Mouse (Mus musculus) CD4-positive helper T cell, adult 2 months (primary cell): ENCODE results near the gene Tnfrsf9.
"Not testable (repeated sequence)": the region's sequence is repeated elsewhere in the genome, so short reads cannot be mapped to it uniquely, and the experiment has no call there.

Experiments used
- DNase-seq: peaks from one replicate; pipeline ENCODE4 v3.0.0-alpha.2; 2012; ENCODE audit warnings: low read depth, missing footprints, low spot score

Tnfrsf9 gene

DNA sequence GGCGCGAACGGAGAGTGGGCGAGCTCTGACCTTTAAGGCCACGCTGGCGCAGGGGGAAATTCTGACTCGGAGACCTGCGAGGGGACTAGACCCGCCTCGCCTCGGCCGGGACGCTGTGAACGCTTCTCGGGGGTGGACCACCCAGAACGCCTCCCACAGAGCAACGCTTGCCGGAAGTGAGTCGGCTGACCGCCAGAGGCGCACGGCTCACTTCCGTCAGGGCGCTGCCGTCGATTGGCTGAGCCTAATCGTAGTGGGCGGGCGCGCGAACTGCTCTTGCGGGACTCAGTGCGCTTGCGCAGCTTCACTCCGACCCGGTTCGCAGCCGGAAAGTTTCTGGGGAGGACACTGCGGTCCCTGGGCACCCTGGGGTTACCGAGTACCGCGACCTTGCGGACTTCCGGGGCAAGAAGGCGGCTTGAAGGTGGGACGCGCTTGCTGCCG lies at the start of gene Tnfrsf9, which contains the start of gene Park7:
Tnfrsf9 (plus strand) TSS at position 273 of the 444 bp plus-strand sequence.
Park7 (minus strand) TSS at position 148 of the 444 bp plus-strand sequence.
- peak; percentile 98 for DNase-seq

DNA sequence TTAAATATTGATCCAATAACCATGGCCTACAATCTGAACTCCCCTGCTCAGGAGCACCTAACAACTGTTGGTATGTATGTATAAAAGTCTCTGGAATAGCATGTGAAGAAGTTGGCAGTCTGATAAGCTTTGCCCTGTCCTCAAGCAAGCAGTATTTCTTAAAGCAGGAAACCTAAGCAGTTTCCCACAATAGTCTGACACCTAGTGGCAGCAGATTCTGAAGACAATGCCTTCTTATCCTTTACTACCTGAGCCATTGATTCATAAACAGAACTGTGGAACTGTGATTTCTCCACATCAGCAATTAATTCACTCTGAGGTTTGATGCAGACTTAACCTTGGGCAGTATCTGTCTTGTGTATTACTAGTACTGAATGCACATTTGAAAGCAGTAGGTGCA lies 49.0 kb upstream of the Tnfrsf9 start:
- DNase-seq = peak; percentile 47

DNA sequence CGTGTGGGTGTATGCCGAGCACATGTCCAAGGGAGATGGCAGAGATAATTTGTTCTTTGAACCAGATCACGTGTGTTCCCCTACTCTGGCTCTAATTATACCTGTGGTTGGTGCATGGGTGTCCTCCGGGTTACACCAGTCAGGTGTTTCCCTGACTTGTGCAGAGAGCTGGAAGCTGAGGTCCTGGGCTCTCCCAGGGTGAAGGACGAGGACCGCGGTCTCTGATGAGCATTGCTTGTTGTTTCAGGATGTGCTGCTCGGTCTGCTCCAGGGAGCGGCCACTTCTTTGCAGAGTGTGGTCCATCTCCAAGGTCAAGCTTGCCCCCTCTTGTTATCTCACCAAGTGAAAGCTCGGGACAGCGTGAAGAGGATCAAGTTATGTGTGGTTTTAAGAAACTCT lies 48.3 kb upstream of the Tnfrsf9 start:
- DNase-seq = no peak

DNA sequence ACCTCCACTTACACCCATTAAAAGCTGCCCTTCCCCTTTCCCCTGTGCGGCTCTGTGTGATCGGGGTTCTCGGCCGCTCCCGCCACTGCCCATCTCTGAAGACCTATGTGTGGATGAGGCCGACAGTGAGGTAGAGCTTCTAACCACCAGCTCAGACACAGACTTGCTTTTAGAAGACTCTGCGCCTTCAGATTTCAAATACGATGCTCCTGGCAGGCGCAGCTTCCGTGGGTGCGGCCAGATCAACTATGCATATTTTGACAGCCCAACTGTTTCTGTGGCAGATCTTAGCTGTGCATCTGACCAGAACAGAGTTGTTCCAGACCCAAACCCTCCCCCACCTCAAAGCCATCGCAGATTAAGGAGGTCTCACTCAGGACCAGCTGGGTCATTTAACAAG lies 47.9 kb upstream of the Tnfrsf9 start:
- no peak for DNase-seq

DNA sequence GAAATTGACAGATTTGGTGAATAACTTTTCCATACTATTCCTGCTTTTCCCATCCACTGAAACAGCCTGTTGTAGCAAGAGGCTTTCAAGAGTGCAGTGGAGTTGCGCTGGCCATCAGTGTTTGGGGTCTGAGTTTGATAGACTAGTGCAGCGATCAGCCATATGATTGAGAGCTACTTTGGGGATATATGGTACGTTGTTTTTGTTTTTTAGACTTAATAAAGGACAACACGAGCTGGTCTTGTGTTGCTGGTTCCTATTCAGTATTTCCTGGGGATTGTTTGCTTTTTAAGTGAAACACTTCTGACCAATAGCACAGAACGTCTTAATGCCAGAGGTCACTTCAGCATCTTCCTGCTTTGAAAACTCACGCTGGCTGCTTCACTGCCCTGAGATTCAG lies 46.2 kb upstream of the Tnfrsf9 start:
- no peak for DNase-seq

DNA sequence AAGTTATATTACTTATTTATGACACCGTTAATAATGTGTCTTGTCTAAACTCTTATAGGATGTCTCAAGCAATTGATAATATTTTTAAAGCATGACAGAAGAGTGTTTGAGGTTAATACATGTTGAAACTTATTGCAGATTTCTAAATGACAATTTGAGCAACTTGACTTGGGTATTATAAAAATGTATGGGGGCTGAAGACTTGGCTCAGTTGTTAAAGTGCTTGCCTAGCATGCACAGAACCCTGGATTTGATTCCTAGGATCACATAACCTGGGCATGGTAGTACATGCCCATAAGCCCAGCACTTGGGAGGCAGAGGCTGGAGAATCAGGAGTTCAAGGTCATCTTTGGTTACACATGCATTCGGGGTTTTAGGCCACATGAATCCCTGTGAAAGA lies 45.5 kb upstream of the Tnfrsf9 start:
- DNase-seq = no peak

DNA sequence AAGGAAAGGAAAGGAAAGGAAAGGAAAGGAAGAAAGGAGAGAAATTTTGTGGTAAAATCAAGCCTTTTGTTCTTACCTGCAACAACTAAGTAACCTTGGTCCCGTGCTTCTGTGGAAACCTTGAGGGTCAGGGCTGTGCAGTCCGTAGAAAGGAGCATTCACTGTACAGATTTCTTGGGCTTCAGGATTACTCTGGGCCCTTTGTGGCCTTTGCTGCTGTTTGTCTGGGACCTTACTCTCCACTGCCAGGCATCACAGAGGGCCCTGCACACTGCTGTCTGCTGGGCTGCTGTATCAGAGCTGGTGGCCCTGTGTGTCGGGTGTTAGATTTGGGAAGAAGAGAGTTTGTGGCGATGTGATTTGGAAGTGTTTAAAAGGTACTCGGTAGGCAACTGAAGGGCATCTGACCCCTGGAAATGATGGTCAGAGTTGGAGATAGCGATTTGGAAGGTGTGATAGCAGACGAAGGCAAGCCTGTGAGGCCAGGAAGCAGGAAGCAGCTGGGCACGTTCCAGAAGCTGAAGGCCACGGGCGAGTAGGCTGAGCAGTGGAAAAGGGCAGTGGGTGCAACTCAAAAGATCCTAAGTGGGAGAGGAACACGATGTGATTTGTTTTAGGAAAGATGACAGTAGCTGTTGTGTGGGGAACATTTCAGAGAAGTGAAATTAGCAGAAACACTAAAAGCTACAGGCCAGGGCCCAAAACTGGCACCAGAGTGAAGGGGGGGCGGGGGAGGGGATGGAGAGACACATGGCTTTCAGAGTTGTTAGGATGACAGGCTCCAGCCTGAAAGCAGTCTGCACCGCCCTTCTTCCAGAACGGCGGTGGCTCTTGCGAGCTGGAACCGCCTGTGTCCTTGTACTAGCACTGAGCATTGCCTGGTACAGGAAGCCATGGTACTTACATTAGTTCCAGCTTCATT lies 44.8 kb upstream of the Tnfrsf9 start:
- DNase-seq = no peak

DNA sequence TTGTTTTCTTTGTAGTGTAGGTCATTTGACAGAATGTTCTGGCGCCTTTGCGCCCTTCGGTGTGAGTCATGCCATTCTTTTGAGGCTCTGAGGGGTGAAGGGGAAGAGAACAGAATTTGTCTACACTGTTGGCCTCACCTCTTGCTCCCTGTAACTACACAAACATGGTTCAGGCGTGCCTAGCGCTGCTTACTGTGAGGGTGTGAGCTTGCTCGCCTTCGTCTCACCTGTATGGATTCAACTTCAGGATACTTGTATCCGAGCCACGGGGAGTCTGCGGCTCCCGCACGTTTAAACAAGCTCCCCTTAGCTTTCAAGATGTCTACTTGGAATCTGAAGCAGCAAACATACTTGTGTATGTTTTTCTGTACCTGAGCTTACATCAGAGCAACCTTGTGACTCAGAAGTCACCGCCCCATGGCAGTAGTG lies 43.4 kb upstream of the Tnfrsf9 start:
- no peak for DNase-seq

DNA sequence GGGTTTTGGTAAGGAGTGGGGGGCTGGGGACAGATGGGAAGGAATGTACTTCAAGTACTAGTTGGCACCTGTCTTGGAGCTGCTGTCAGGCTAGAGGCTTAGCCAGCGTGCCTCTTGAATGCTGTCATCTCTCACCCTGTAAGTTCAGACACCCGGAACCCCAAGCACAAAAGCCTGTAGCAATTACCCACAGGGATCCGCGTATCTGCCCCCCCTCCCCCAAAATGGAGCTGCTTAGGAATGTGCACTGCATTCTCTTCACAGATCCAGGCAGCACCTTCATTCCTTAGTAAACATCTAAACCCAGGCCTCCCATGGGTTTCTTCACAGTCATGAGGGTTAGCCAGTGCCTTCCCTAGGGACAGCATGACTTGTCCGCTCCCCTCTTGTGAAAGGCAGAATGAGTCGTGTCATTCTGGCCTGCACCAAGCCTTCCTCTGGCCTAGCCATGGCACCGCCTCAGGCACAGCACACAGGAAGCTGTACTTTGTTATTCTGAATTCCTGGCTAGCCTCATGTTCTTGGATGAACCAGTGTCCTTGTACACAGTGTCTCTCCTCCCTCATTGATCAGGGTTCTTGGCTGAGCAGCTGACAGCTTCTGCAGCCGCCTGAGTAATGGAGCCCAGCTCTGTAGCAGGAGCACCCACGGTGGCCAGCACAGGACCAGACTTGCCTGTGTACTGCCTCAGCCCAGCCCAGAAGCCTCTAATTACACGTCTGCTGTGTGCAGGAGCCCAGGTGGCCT lies 42.8 kb upstream of the Tnfrsf9 start:
- no peak for DNase-seq

DNA sequence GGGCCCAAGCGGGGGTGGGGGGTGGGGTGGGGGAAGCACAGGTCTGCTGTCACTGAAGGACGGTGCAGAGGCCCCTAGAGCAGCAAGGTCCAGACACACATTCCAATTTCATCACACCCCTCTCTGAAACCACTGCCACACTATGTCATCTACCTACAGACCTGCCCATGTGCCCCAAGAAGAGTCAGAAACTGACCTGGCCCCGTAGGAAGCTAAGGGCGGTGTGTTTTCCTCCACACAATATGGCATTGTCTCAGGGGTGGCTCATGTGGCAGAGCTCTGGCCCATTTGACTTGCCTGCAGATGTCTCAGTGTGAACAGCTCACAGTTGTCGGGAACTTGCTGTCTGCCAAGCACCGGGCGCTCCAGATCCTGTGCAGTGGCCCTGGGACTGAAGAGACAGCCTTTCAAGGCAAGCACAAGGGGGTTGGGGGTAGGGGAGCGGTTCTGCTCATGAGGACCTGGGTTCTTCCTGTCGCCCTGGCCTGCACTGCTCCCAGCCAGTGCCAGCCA lies 42.2 kb upstream of the Tnfrsf9 start:
- no peak for DNase-seq

DNA sequence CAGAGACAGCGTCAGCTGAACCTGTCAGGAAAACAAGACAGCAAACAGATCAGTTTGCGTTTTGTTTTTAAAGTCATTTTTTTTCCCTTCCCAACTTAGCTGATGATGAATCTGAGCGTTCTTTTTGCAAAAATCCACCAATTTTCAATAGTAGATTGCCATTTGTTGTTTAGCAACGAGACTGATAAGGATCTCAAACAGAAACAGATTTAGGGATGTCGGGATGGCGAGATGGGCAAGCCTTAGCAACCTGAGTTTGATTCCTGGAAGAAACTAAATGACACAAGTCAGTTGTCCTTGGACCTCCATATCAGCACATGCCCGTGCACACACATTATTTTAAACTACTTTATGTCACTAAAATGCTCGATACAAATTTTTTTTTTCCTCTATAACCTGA lies 41.7 kb upstream of the Tnfrsf9 start:
- no peak for DNase-seq

DNA sequence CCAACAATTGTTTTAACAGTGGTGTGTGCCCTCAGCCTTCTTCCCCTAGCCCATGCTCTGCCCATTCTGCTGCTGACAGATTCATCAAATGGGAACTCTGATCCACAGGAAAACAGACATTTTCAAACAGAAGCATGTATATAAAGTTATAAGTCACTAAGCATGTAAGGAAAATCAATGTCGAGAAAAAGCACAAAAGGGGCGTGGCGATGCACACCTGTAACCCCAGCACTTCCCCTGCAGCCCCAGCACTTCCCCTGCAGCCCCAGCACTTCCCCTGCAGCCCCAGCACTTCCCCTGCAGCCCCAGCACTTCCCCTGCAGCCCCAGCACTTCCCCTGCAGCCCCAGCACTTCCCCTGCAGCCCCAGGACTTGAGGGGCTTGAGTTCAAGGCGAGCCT lies 39.9 kb upstream of the Tnfrsf9 start:
- DNase-seq = not testable (repeated sequence)

DNA sequence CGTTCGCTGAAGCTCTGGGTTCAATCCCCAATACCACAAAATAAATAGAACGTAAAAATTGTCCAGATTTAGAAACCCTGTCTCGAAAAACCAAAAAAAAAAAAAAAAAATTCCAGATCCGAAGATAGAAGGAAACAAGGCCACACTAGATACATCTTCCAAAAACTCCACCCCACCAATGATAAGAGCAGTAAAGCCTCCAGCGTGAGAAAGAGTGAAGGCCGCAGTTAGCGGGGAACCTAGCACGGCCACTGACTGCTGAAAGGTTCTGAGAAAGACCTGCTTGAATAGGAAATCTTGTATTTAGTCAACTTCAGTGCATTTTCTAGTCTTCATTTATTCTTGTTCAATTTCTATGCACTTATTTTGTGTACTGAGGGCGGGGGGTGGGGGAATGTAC lies 39.0 kb upstream of the Tnfrsf9 start:
- no peak for DNase-seq

DNA sequence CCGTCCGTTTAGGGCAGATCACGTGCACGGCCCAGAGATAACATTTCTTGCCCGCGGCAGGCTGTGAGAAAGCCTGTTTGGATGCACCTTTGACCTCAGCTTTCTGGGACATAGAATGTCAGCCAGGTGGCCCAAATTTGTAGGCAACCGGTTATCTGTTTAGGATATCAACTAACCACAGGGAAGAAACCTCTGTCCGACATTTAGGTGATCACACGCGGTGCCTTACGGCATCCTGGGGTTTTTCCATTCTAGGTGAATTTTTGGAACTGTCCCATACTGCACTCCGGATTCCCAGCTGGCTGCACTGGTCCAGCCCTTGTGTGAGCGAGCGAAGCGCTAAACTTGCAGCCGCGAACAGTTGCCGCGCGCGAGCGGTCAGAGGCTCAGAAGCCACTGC lies 34.7 kb upstream of the Tnfrsf9 start:
- no peak for DNase-seq

DNA sequence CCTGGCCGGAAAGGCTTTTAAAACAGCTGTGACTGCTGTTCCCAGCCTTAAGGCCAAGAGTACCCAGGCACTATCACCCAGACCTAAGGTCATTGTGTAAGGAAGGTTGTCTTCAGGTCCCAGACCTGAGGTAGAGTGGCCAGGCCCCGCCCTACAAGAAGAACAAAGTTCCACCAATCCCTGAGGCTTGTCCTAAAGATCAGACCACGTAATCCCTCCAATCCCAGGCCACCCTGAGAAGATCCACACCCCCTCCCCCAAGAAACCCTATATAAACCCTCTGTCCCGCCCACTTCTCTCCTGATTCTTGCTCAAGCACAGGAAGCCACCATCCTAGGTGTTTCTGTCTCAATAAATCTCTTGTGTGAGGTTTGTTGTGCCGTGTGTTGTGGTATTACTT lies 34.0 kb upstream of the Tnfrsf9 start:
- no peak for DNase-seq

DNA sequence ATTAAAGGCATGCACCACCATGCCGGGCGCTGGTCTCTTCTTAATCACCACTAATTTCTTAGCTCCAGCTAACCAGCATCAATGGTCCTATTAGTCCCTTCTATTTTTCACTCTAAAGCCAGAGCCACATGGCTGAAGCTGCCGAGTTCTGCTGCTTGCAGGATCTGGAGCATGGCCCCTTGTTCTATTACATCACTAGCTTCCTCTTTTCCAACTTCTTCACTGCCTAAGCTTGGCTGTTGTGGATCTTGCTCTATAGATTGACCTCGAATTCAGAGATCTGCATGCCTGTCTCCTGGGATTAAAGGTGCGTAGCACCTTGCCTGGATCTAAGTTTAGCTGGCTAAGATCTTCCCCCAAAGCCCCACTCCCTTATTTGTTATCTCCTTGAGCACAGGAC lies 31.7 kb upstream of the Tnfrsf9 start:
- DNase-seq = no peak

DNA sequence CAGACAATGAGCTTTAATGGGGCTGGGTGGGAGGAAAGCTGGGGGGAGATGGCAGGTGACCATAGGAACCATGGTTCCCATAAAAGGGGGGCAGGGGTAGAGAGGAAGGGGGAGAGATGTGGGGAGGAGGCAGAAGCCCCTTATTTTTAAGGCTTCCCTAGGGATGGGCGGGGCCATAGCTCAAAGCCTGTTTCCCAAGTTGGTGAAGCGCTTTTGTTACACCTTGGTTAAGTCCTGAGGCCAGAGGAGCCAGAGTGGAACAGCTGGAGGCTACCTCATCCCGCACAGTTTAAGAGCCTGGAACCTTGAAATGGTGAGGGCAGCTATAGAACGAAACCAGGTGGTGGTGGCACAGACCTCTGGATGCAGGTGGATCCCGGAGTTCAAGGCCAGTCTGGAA lies 26.5 kb upstream of the Tnfrsf9 start:
- no peak for DNase-seq

DNA sequence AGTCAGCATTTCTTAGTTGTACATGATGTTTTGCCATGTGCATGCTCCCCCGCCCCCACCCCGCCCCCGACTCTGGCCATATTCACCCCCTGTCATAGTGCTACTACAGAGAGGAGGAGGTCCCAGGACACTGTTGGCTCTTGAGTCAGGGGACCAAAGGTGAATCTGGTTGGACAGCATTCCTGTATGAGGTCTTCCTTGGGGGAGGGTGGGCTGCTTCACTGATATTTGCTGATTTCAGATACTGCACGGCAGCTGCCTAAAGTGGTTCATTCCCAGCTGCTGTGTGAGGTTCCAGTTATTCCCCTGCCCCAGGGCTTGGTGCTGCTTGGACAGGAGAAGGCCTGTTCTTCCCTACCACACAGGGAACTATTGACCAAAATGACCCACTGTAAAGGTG lies 25.9 kb upstream of the Tnfrsf9 start:
- DNase-seq = no peak

DNA sequence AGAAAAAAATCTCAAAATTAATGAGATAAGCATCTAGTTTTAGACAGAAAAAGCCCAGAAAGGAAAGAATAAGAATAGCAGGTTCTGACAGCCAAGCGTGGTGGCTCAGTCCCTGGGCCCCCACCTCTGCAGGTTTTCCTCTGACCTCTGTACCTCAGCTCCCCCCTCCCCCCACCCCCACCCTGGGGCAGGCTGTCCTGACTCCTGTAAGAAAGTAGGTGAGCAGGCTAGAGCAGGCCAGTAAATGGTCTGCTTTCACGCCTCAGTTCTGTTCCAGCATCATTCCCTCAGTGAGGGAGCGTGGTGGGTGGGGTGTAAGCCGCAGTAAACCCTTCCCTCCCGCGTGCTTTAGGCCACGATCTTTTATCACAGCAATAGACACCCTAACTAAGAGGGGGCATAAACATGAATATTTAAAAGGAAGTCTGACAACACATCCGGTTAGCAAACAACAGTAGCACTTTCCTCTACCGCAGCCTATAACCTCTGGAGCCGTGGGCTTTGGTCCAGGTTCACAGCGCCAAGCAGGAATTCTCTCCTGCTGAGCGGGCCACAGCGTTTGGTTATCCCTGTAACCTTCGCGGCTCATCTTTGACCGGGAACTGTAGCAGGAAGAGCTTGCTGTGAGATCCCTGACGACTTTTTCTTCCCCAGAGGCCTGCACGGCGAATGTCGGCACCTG lies 24.9 kb upstream of the Tnfrsf9 start:
- no peak for DNase-seq

DNA sequence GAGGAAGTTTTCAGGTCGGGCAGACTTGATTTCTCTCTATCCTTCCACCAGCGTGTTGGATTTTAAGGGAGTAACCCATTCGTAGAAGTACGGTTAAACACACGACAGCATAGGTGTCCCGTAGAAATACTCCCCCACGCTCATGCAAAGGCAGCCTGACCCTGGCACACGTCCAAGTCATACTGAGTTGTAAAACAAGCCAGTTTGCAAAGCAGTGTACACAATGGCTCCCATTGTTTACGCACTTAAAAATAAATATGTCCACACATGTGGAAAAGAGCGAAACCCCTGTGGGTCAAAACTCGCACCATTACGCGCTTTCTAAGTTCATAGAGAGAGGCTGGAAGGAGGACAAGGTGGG lies 24.4 kb upstream of the Tnfrsf9 start:
- DNase-seq = no peak

DNA sequence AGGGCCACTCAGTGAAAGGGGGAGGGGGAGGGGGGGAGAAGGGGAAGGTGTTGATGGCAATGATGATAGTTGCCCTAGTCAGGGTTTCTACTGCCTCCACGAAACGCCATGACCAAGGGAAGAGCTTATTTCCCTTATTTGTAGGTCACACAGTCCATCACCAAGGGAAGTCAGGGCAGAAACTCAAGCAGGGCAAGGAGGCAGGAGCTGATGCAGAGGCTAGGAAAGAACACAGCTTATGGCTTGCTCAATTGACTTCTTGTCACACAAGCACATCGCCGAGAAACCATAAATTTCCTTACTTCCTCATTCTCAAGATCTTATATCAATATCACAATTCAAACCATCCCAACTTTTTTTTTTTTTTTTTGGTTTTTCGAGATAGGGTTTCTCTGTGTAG lies 23.1 kb upstream of the Tnfrsf9 start:
- no peak for DNase-seq
